Mouse (Mus musculus) urinary bladder, postnatal 14 days (tissue): Measurements from ENCODE around the gene Timm50.

Experiments used
- DNase-seq: peaks from one replicate; pipeline ENCODE4 v3.0.0; 2021; ENCODE audit warnings: low spot score

Gene Timm50

DNA sequence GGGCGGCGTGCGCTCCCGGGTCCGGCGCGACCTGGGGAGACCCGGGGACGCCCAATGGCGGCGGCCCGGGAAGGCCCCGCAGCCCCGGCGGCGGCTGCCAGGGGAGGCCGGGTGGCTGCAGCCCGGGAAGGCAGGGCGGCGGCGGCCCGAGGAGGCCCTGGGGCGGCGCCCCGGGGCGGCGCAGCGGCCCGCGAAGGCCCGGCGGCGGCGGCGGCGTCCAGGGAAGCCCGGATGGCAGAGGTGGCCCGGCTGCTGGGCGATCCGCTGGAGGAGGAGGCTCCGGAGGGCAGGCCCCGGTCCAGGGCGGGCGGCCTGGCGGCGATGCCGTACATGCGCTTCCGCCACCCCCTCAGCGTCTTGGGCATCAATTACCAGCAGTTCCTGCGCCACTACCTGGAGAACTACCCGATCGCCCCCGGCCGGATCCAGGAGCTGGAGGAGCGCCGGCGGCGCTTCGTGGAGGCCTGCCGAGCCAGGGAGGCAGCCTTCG is 43.8 kb downstream of the Timm50 start:
- DNase-seq = peak; percentile 67

DNA sequence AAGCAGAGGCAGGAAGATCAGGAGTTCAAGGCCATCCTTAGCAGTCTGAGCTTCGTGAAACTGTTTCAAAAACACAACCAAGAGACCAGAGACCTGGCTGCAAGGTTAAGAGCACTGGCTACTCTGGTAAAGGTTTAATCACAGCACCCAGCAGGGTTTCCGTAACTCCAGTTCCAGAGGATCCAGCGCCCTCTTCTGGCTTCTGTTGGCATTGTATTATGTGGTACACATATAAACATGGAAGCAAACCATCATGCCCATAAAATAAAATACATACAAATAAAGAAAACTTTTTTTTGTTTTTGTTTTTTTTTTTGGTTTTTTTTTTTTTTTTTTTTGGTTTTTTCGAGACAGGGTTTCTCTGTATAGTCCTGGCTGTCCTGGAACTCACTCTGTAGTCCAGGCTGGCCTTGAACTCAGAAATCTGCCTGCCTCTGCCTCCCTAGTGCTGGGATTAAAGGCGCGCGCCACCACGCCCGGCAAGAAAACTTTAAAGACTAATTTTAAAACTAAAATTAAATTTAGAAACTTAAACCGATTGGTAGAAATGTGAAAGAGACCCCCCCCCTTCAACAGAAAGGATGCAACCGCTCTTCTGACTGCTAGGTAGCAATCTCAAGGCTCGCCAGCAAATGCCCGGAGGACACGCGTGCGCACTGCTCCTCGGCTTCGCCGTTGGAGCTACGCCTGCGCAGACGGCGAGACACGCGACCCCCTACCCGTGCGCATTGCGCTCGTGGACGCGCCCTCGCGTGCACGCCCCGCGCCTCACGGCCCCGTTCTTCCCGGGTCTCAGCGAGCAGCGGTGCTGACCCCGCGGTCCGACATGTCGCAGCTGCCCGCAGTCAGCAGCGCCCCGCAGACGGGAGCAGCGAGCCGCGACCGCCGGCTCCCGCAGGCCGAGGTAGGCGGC is 44.5 kb downstream of the Timm50 start, which contains the start of gene Eid2:
Eid2 (plus strand) TSS at position 753 of the 913 bp plus-strand sequence.
- peak; percentile 79 for DNase-seq

DNA sequence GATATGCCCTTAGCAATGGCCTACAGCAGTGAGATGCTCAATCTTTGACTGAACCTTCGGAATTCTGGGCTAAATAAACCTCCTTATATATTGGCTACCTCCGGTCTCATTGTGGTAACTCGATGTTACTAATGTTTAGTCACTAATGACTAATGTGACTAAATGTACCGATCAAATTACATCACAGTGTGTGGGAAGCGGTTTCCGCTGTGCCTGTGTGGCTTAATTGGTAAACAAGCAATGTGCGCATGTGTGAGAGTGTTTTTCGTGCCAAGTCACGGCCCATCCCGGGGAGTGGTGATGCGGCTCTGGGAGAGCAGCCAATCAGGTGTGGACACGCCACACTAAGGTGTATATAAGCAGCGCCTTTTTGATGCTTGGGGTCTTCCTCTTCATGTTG is 46.5 kb downstream of the Timm50 start:
- no peak for DNase-seq

DNA sequence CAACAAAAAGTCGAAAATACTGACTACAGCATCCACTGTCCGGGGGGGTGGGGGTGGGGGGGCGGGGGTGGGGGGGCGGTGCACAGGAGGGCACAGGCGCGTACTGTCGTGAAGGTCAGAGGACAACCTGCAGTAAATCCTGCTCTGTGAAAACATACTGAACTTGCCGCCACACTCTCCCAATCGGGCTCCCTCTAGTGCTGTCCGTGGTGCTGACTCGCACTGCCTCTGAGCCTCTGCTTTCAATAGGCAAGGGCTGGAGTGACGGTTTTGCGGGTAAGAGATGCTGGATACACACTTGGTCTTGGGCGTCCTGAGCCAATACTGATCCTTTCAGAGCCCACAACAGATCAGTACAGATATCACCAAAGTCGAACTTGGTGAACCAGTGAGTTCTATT is 48.1 kb downstream of the Timm50 start:
- peak; percentile 80 for DNase-seq

DNA sequence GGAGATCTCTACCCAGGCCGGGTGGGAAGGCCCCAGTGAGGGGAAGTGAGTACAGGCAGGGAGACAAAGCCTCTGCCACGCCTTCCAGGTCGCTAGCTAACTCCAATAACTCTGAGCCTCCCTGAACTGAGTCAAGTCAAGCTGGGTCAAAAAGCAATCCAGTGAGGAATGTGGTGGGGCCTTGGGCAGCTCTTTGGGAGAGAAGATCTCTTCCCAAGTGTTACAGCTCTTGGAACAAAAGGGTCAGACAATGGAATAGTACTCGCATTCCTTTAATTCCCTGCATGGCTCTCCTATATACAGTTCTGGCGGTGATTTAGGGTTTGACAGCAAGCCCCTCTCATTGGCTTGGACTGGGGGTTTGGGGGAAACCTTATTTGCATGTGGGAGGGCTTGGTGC is 49.0 kb downstream of the Timm50 start:
- DNase-seq = no peak
